Mouse (Mus musculus): ENCODE data around the gene Dnaaf1. TPM values are rescaled to one million over a fixed set of nuclear protein-coding genes. Genes with fewer than 3 reads are reported as not detected.

Gene Dnaaf1
- polyA plus RNA-seq, 1 experiment from 2014 or later, result 0.16 TPM

- Histone ChIP-seq H3K27me3 (no peaks in the 10 kb centered on the region), H3K36me3 (peaks cover 22% of the 10 kb centered on the region), H3K27ac (peak within 1 kb of the TSS; percentile 58), H3K4me2 (peak within 1 kb of the TSS; percentile 83), H3K9ac (peak within 1 kb of the TSS; percentile 78), H3K4me1 (replicated peaks) (peaks cover 15% of the 10 kb centered on the region), H3K9me3 (replicated peaks) (peaks cover 5% of the 10 kb centered on the region; the same call in 1 of the 2 replicates), H3K4me3 (peak within 1 kb of the TSS; percentile 86)
- peak; percentile 68 for ATAC-seq (replicated peaks; ENCODE audit: insufficient number of reproducible peaks, insufficient read depth, low FRiP score, low read depth)
- under 1% methylated on average over 23 of the region's 23 CpGs for WGBS
These were observed 30.0 kb downstream of the Dnaaf1 start, which contains the start of gene Taf1c for GRCm38 (mm10) chr8:119604996-119605395. TSS of gene Taf1c (minus strand) at chr8:119605222.

GRCm38 (mm10) chr8:119606224-119606623 lies 31.2 kb downstream of the Dnaaf1 start:
- H3K4me1 ChIP-seq (replicated peaks), result peaks cover 15% of the 10 kb centered on the region
- H3K4me3 ChIP-seq, result no peak overlapping the region
- peaks cover 12% of the 10 kb centered on the region for H3K36me3 ChIP-seq
- ATAC-seq (replicated peaks; ENCODE audit: insufficient number of reproducible peaks, insufficient read depth, low FRiP score, low read depth), result no peak
- WGBS, result 76% methylated on average over 2 of the region's 2 CpGs
- H3K4me2 ChIP-seq, result no peak overlapping the region
- H3K27ac ChIP-seq, result no peak overlapping the region
- H3K9ac ChIP-seq, result no peak overlapping the region
- H3K27me3 ChIP-seq, result no peaks in the 10 kb centered on the region
- H3K9me3 ChIP-seq (replicated peaks), result peaks cover 5% of the 10 kb centered on the region; the same call in 1 of the 2 replicates

- Histone ChIP-seq H3K4me3 (no peak within 1 kb of the TSS), H3K9ac (no peak within 1 kb of the TSS), H3K27me3 (peaks cover 13% of the 10 kb centered on the region), H3K36me3 (no peaks in the 10 kb centered on the region), H3K27ac (no peak within 1 kb of the TSS), H3K9me3 (replicated peaks) (peaks cover 5% of the 10 kb centered on the region; the same call in 1 of the 2 replicates), H3K4me1 (replicated peaks) (no peaks in the 10 kb centered on the region), H3K4me2 (no peak within 1 kb of the TSS)
- ATAC-seq (replicated peaks; ENCODE audit: insufficient number of reproducible peaks, insufficient read depth, low FRiP score, low read depth), result no peak
- 65% methylated on average over 26 of the region's 26 CpGs for WGBS
These were observed 37.4 kb downstream of the Dnaaf1 start, which contains the start of gene Adad2 for GRCm38 (mm10) chr8:119612471-119612870. TSS of gene Adad2 (plus strand) at chr8:119612747.

GRCm38 (mm10) chr8:119615096-119615495 lies 40.1 kb downstream of the Dnaaf1 start:
- no peak for ATAC-seq (replicated peaks; ENCODE audit: insufficient number of reproducible peaks, insufficient read depth, low FRiP score, low read depth)
- Histone ChIP-seq H3K9me3 (replicated peaks) (no peaks in the 10 kb centered on the region), H3K27ac (no peak overlapping the region), H3K36me3 (no peaks in the 10 kb centered on the region), H3K4me2 (no peak overlapping the region), H3K4me1 (replicated peaks) (no peaks in the 10 kb centered on the region), H3K9ac (no peak overlapping the region), H3K27me3 (peaks cover 13% of the 10 kb centered on the region), H3K4me3 (no peak overlapping the region)
- 82% methylated on average over 14 of the region's 14 CpGs for WGBS

- no peak overlapping the region for H3K27ac ChIP-seq
- H3K27me3 ChIP-seq, result peaks cover 13% of the 10 kb centered on the region
- H3K4me3 ChIP-seq, result no peak overlapping the region
- no peak overlapping the region for H3K9ac ChIP-seq
- H3K4me1 ChIP-seq (replicated peaks), result peaks cover 10% of the 10 kb centered on the region
- no peak for ATAC-seq (replicated peaks; ENCODE audit: insufficient number of reproducible peaks, insufficient read depth, low FRiP score, low read depth)
- WGBS, result 71% methylated on average over 7 of the region's 7 CpGs
- no peaks in the 10 kb centered on the region for H3K9me3 ChIP-seq (replicated peaks)
- no peak overlapping the region for H3K4me2 ChIP-seq
- H3K36me3 ChIP-seq, result no peaks in the 10 kb centered on the region
These were observed 41.3 kb downstream of the Dnaaf1 start for GRCm38 (mm10) chr8:119616358-119616757.

GRCm38 (mm10) chr8:119616811-119617210 lies 41.8 kb downstream of the Dnaaf1 start:
- Histone ChIP-seq H3K36me3 (no peaks in the 10 kb centered on the region), H3K27me3 (peaks cover 13% of the 10 kb centered on the region), H3K9me3 (replicated peaks) (no peaks in the 10 kb centered on the region), H3K4me3 (no peak overlapping the region), H3K4me1 (replicated peaks) (peaks cover 10% of the 10 kb centered on the region), H3K27ac (no peak overlapping the region), H3K9ac (no peak overlapping the region), H3K4me2 (no peak overlapping the region)
- ATAC-seq (replicated peaks; ENCODE audit: insufficient number of reproducible peaks, insufficient read depth, low FRiP score, low read depth), result no peak
- 97% methylated on average over 4 of the region's 4 CpGs for WGBS

GRCm38 (mm10) chr8:119617586-119617985 lies 42.6 kb downstream of the Dnaaf1 start:
- Histone ChIP-seq H3K36me3 (no peaks in the 10 kb centered on the region), H3K9me3 (replicated peaks) (no peaks in the 10 kb centered on the region), H3K27me3 (peaks cover 13% of the 10 kb centered on the region; the same call in 1 of the 2 replicates), H3K4me1 (replicated peaks) (peaks cover 10% of the 10 kb centered on the region), H3K27ac (no peak overlapping the region), H3K9ac (no peak overlapping the region), H3K4me2 (no peak overlapping the region), H3K4me3 (no peak overlapping the region)
- WGBS, result 86% methylated on average over 5 of the region's 5 CpGs
- no peak for ATAC-seq (replicated peaks; ENCODE audit: insufficient number of reproducible peaks, insufficient read depth, low FRiP score, low read depth)

- Histone ChIP-seq H3K4me3 (no peak overlapping the region), H3K9me3 (replicated peaks) (no peaks in the 10 kb centered on the region), H3K9ac (no peak overlapping the region), H3K27me3 (peaks cover 9% of the 10 kb centered on the region; the same call in 1 of the 2 replicates), H3K27ac (no peak overlapping the region), H3K4me2 (no peak overlapping the region), H3K4me1 (replicated peaks) (peaks cover 10% of the 10 kb centered on the region), H3K36me3 (no peaks in the 10 kb centered on the region)
- ATAC-seq (replicated peaks; ENCODE audit: insufficient number of reproducible peaks, insufficient read depth, low FRiP score, low read depth), result no peak
- 48% methylated on average over 5 of the region's 5 CpGs for WGBS
These were observed 43.9 kb downstream of the Dnaaf1 start for GRCm38 (mm10) chr8:119618887-119619286.

GRCm38 (mm10) chr8:119620116-119620840 lies 45.2 kb downstream of the Dnaaf1 start:
- ATAC-seq (replicated peaks; ENCODE audit: insufficient number of reproducible peaks, insufficient read depth, low FRiP score, low read depth), result no peak
- Histone ChIP-seq H3K9me3 (replicated peaks) (no peaks in the 10 kb centered on the region), H3K36me3 (no peaks in the 10 kb centered on the region), H3K27ac (no peak overlapping the region), H3K4me1 (replicated peaks) (peaks cover 10% of the 10 kb centered on the region), H3K4me2 (no peak overlapping the region), H3K27me3 (peaks cover 2% of the 10 kb centered on the region; the same call in 1 of the 2 replicates), H3K4me3 (no peak overlapping the region), H3K9ac (no peak overlapping the region)
- 68% methylated on average over 6 of the region's 6 CpGs for WGBS

GRCm38 (mm10) chr8:119620848-119621465 lies 45.9 kb downstream of the Dnaaf1 start:
- no peak overlapping the region for H3K27ac ChIP-seq
- H3K27me3 ChIP-seq, result peaks cover 3% of the 10 kb centered on the region; the same call in 1 of the 2 replicates
- H3K9me3 ChIP-seq (replicated peaks), result no peaks in the 10 kb centered on the region
- H3K4me1 ChIP-seq (replicated peaks), result peaks cover 10% of the 10 kb centered on the region
- H3K4me2 ChIP-seq, result no peak overlapping the region
- H3K36me3 ChIP-seq, result no peaks in the 10 kb centered on the region
- ATAC-seq (replicated peaks; ENCODE audit: insufficient number of reproducible peaks, insufficient read depth, low FRiP score, low read depth), result no peak
- no peak overlapping the region for H3K9ac ChIP-seq
- H3K4me3 ChIP-seq, result no peak overlapping the region
- WGBS, result 54% methylated on average over 14 of the region's 14 CpGs

GRCm38 (mm10) chr8:119622555-119622954 lies 47.5 kb downstream of the Dnaaf1 start:
- Histone ChIP-seq H3K27ac (no peak overlapping the region), H3K4me2 (no peak overlapping the region), H3K27me3 (peaks cover 3% of the 10 kb centered on the region; the same call in 1 of the 2 replicates), H3K4me3 (no peak overlapping the region), H3K4me1 (replicated peaks) (peaks cover 10% of the 10 kb centered on the region), H3K36me3 (no peaks in the 10 kb centered on the region), H3K9me3 (replicated peaks) (no peaks in the 10 kb centered on the region), H3K9ac (no peak overlapping the region)
- 58% methylated on average over 4 of the region's 4 CpGs for WGBS
- ATAC-seq (replicated peaks; ENCODE audit: insufficient number of reproducible peaks, insufficient read depth, low FRiP score, low read depth), result no peak
